In genomic region chr14:99306410-99306809, GRCm38 (mm10) we compare ENCODE assay signal across 26 mouse cellular contexts. TPM values are rescaled to one million over a fixed set of nuclear protein-coding genes. Genes with fewer than 3 reads are reported as not detected.
A peak's percentile ranks its signal among the peaks of the same experiment; 100 is the strongest.
DNase-seq lines count a peak whose midpoint lies in the region; ATAC-seq and TF ChIP-seq lines count a peak whose summit lies in the region.
"Had no signal": no experiment of that assay in that cellular context is flagged by ENCODE, and none has a peak within 500 bp of the region (broad histone marks: within the 10 kb centered on the region; RNA-seq: fewer than 3 reads in every experiment).

No protein-coding gene starts in this region.

- intact Hi-C loops in left cerebral cortex, postnatal 25 days (cut with DNase I), result loop anchor here (10.0 kb wide), 1 partner anchor 558 kb away; no protein-coding TSS in a partner anchor

- H3K4me1 ChIP-seq in liver, embryonic 16.5 days (ENCODE audit: control insufficient read depth, low read depth, low read length), result peaks cover 2% of the 10 kb centered on the region; the same call in 1 of the 2 replicates
- no peaks in the 10 kb centered on the region for H3K4me1 ChIP-seq in intestine, postnatal 0 days (replicated peaks; ENCODE audit: control insufficient read depth, insufficient read depth, low read length)
- H3K4me1 ChIP-seq in stomach, embryonic 15.5 days, result no peaks in the 10 kb centered on the region
- H3K4me1 ChIP-seq: forebrain, embryonic 13.5 days; hindbrain, embryonic 15.5 days; megakaryocyte, embryonic 14.5 days; neural tube, embryonic 13.5 days had no signal

- no peaks in the 10 kb centered on the region; the same call in 1 of the 2 replicates for H3K27me3 ChIP-seq in liver, embryonic 16.5 days (ENCODE audit: control insufficient read depth, insufficient read depth, low read depth, low read length)
- H3K27me3 ChIP-seq in intestine, postnatal 0 days (replicated peaks; ENCODE audit: control insufficient read depth, insufficient read depth, low read length), result no peaks in the 10 kb centered on the region
- H3K27me3 ChIP-seq in stomach, embryonic 15.5 days (replicated peaks), result no peaks in the 10 kb centered on the region
- H3K27me3 ChIP-seq: megakaryocyte, embryonic 14.5 days had no signal

- no peak for TF ChIP-seq CTCF in intestine, postnatal 0 days (IDR thresholded peaks at IDR 0.05; ENCODE audit: low read depth)

- no peak overlapping the region for H3K4me3 ChIP-seq in liver, embryonic 16.5 days (ENCODE audit: low read depth, low read length)
- no peak overlapping the region; the same call in 1 of the 2 replicates for H3K4me3 ChIP-seq in intestine, postnatal 0 days (ENCODE audit: low read depth, low read length)
- no peak overlapping the region for H3K4me3 ChIP-seq in stomach, embryonic 15.5 days (replicated peaks)
- H3K4me3 ChIP-seq: forebrain, embryonic 13.5 days; heart, adult 2 months; heart, embryonic 12.5 days; hindbrain, embryonic 15.5 days; limb, embryonic 13.5 days; megakaryocyte, embryonic 14.5 days; midbrain, embryonic 13.5 days; neural tube, embryonic 13.5 days had no signal

- H3K9me3 ChIP-seq in liver, embryonic 16.5 days (replicated peaks; ENCODE audit: control insufficient read depth, low read length), result no peaks in the 10 kb centered on the region
- no peaks in the 10 kb centered on the region for H3K9me3 ChIP-seq in intestine, postnatal 0 days (ENCODE audit: control insufficient read depth)
- no peaks in the 10 kb centered on the region for H3K9me3 ChIP-seq in stomach, embryonic 15.5 days
- H3K9me3 ChIP-seq: forebrain, embryonic 13.5 days; heart, embryonic 12.5 days; hindbrain, embryonic 15.5 days; limb, embryonic 13.5 days; megakaryocyte, embryonic 14.5 days; midbrain, embryonic 13.5 days; neural tube, embryonic 13.5 days had no signal

- 0 out of 2 replicates have a peak, but pooled peaks have one; percentile 32 for ATAC-seq in liver, embryonic 16.5 days (ENCODE audit: low read depth)
- ATAC-seq in intestine, postnatal 0 days, result no peak
- ATAC-seq in stomach, embryonic 15.5 days (ENCODE audit: insufficient read depth, low FRiP score, low read depth), result no peak
- ATAC-seq: forebrain, embryonic 13.5 days; inflammation-experienced regulatory T-cells, adult 6 months; liver, postnatal 0 days; midbrain, embryonic 13.5 days had no signal

- H3K4me2 ChIP-seq in liver, embryonic 16.5 days (ENCODE audit: low read depth, low read length), result no peak overlapping the region
- H3K4me2 ChIP-seq in intestine, postnatal 0 days (replicated peaks; ENCODE audit: low read depth), result peak overlapping the region; percentile 59; the same call in 1 of the 2 replicates
- H3K4me2 ChIP-seq in stomach, embryonic 15.5 days, result peak overlapping the region; percentile 3; the same call in 1 of the 2 replicates
- H3K4me2 ChIP-seq: forebrain, embryonic 13.5 days; heart, embryonic 12.5 days; hindbrain, embryonic 15.5 days; limb, embryonic 13.5 days; midbrain, embryonic 13.5 days; neural tube, embryonic 13.5 days had no signal

- H3K36me3 ChIP-seq in liver, embryonic 16.5 days (ENCODE audit: control insufficient read depth, insufficient read depth), result no peaks in the 10 kb centered on the region
- H3K36me3 ChIP-seq in intestine, postnatal 0 days (ENCODE audit: control insufficient read depth, insufficient read depth), result peaks cover 28% of the 10 kb centered on the region
- no peaks in the 10 kb centered on the region for H3K36me3 ChIP-seq in stomach, embryonic 15.5 days
- H3K36me3 ChIP-seq: hindbrain, embryonic 15.5 days; midbrain, embryonic 13.5 days; neural tube, embryonic 13.5 days had no signal

- 44% methylated on average over 7 of the region's 7 CpGs for WGBS in liver, embryonic 16.5 days (ENCODE audit: insufficient replicate concordance)
- 32% methylated on average over 7 of the region's 7 CpGs for WGBS in intestine, postnatal 0 days
- 50% methylated on average over 7 of the region's 7 CpGs for WGBS in stomach, embryonic 15.5 days

- no peak for DNase-seq in liver
- DNase-seq in urinary bladder, postnatal 10 days (ENCODE audit: low spot score), result no peak
- no peak for DNase-seq in left cerebral cortex, adult 9 months (ENCODE audit: low spot score in 2 of 2)
- no peak for DNase-seq in left cerebral cortex, postnatal 25 days (ENCODE audit: low spot score in 2 of 2)
- DNase-seq: adrenal gland, postnatal 10 days; cerebellum, adult 8-10 months; cerebellum, postnatal 36 days; gastrocnemius, postnatal 14 days; heart, adult 2 months; kidney, postnatal 14 days; liver, postnatal 0 days; lung, postnatal 36 days; right cerebral cortex, postnatal 4 days; thymus, adult 2 months; thymus, postnatal 36 days had no signal

- no peak overlapping the region for H3K27ac ChIP-seq in liver, embryonic 16.5 days (ENCODE audit: low read length)
- H3K27ac ChIP-seq in intestine, postnatal 0 days (ENCODE audit: low read depth, low read length), result no peak overlapping the region; the same call in 1 of the 2 replicates
- H3K27ac ChIP-seq in stomach, embryonic 15.5 days, result no peak overlapping the region
- H3K27ac ChIP-seq: forebrain, embryonic 13.5 days; heart, adult 2 months; hindbrain, embryonic 15.5 days; limb, embryonic 13.5 days; midbrain, embryonic 13.5 days; neural tube, embryonic 13.5 days had no signal

- H3K9ac ChIP-seq in liver, embryonic 16.5 days (ENCODE audit: low read depth, low read length), result no peak overlapping the region
- no peak overlapping the region for H3K9ac ChIP-seq in intestine, postnatal 0 days (ENCODE audit: low read depth, low read length)
- no peak overlapping the region for H3K9ac ChIP-seq in stomach, embryonic 15.5 days
- H3K9ac ChIP-seq: forebrain, embryonic 13.5 days; heart, embryonic 12.5 days; hindbrain, embryonic 15.5 days; limb, embryonic 13.5 days; liver, postnatal 0 days; midbrain, embryonic 13.5 days; neural tube, embryonic 13.5 days had no signal

RNA-seq across cellular contexts. Expression of gene Klf5, which starts 7.9 kb away (rescaled TPM):
- polyA plus RNA-seq in liver, embryonic 16.5 days (2015; fragmentation: Nextera tagmentation; extraction: Ambion mirVana), result 2.0 and 2.4 TPM in 2 replicates
- 87.6 and 93.7 TPM in 2 replicates for polyA plus RNA-seq in intestine, postnatal 0 days (2015; fragmentation: Nextera tagmentation; extraction: Ambion mirVana)
- polyA plus RNA-seq in stomach, embryonic 15.5 days (2015; fragmentation: Nextera tagmentation; extraction: Ambion mirVana), result 91.2 and 104 TPM in 2 replicates
- 10 to 100 TPM; 14.0 to 16.9 TPM for total RNA-seq in left cerebral cortex, postnatal 25 days (2021)
- polyA plus RNA-seq: inflammation-experienced regulatory T-cells, adult 6 months had no signal

Comparison
In these comparisons a context has a peak if more than half of its experiments do, and no peak if none do; other contexts are left out.
1. RNA of gene Klf5, which starts 7.9 kb away (polyA plus RNA-seq): 91.2 to 104 TPM in stomach, embryonic 15.5 days and 87.6 to 93.7 TPM in intestine, postnatal 0 days; 2.0 to 2.4 TPM in liver, embryonic 16.5 days; every median in the first group is over 10 times any median in the second.